Mouse (Mus musculus): Measurements from ENCODE around the gene Itih1.

Itih1 gene

DNA sequence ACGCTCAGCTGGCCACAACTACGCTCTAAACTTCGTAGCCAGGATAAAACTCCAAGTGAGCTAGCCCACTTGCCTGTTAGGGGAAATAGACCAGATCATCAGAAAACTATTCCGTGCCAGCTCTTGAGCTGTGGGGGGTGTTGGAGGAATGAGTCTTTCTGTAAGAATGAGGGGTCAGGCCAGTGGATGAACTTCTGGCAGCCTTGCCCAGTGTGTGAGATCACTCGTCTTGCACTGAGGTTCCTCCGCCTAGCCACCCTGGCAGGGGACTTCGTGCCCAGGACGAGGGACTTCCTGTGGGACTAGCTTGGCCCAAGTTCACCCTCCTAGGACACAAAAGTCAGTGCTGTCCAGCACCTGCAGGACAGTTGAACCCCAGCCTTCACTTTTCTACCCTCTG is 38.8 kb downstream of the Itih1 start:
- no peak for DNase-seq (ENCODE audit: low spot score)

- DNase-seq (ENCODE audit: low spot score) = no peak
Observed at GRCm38 (mm10) chr14:30903036-30903435, 40.1 kb downstream of the Itih1 start.

GRCm38 (mm10) chr14:30902628-30903027 is 40.5 kb downstream of the Itih1 start:
- DNase-seq (ENCODE audit: low spot score) = no peak

- DNase-seq (ENCODE audit: low spot score) = no peak
Observed at GRCm38 (mm10) chr14:30899972-30900371, 43.1 kb downstream of the Itih1 start.

- no peak for DNase-seq (ENCODE audit: low spot score)
Observed at GRCm38 (mm10) chr14:30888271-30888732, 54.8 kb downstream of the Itih1 start.

- no peak for DNase-seq (ENCODE audit: low spot score)
Observed at GRCm38 (mm10) chr14:30886204-30886603, 56.9 kb downstream of the Itih1 start, which contains the start of gene Itih4. Gene Itih4 (plus strand): TSS chr14:30886476.

DNA sequence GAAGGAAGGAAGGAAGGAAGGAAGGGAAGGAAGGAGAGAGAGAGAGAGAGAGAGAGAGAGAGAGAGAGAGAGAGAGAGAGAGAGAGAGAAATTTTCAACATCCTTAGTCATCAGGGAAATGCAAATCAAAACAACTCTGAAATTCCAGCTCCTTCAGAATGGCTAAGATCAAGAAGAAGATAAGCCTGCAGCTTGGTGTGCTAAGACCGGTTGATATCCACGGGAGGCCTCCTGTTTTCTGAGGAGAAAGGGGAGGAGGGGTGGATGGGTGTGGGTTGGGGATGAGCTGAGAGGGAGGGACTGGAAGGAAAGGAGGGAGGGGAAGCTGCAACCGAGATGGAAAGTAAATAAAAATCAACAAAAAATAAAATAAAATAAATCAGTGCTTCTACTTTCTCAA is 57.8 kb downstream of the Itih1 start:
- no peak for DNase-seq (ENCODE audit: low spot score)

GRCm38 (mm10) chr14:30881718-30882108 is 61.4 kb downstream of the Itih1 start:
- DNase-seq (ENCODE audit: low spot score) = no peak

DNA sequence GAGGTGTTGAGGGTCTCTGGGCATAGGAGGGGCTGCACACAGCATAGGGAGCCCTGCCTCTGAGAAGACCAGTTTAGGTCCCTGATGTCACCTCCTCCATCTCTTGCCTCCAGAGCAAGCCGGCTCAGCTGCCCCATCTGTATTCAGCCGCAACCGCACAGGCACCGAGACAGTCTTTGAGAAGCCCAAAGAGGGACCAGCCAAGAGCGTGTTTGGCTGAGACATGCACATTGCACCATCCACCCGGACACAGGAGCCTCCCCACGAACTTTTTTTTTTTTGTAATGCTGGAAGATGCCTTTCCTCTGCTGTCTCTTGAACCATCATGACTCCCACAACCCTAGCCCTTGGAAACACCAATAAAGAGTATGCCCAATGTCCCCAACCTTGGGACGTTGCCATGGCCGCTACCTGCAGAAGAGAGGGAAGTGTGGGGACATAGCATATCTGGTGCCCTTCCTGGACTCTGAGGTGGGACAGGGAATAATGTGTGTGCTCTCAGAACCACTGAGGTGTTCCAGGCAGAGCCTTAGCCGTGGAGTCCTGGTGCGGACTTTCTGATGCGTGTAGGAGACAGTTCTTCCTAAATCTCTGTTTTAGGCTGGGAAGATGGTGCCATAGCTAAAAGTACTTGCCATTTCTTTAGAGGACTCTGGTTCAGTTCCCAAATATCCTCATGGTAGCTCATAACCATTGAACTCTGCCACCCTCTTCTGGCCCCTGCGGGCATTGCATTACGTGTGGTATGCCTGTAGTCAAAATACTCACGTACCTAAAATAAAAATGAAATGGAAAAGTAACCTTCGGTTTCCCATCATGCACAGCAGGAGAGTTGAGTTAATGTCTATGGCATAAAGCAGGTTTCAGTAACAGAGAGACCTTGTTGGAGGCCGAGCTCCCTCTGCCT is 62.0 kb downstream of the Itih1 start:
- DNase-seq (ENCODE audit: low spot score) = no peak

DNA sequence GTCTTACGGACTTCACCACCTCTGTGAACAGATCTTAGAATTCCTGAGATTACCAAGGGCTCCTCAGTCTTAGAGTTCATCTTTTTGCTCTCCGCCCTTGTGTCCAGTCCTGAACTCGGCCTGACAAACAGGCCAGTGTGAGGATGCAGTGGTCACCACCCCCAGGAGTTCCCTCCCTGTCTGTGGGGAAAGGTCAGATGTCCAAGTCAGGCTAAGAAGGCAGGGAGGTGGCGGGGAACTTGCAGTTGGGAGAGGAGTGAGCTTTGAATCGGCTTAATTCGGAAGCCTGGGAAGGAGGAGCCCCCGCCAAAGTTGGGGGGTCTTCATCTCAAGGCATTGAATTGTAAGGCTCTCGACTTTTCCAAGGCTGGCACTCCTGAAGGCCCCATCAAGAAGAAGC is 62.8 kb downstream of the Itih1 start:
- no peak for DNase-seq (ENCODE audit: low spot score)

GRCm38 (mm10) chr14:30879794-30880193 is 63.3 kb downstream of the Itih1 start:
- DNase-seq (ENCODE audit: low spot score) = no peak

Measured in layer of hippocampus, adult 9-10 months (tissue).